Mouse (Mus musculus) midbrain, embryonic 12.5 days (tissue): ENCODE results near the gene Gm4792. TPM values are rescaled to one million over a fixed set of nuclear protein-coding genes. Genes with fewer than 3 reads are reported as not detected.

ENCODE experiments used
- ATAC-seq: fragments of 200-750 bp; cut with Nextera tagmentation; 2 replicates; pipeline ENCODE4 v1.8.0; 2017; ENCODE audit warnings: low read depth, moderate TSS enrichment, moderate library complexity; ENCODE audit not compliant: low FRiP score
- H3K27ac ChIP-seq: fragments of 300-500 bp; sonication (generic); replicated peaks from 2 replicates; pipeline ENCODE4 v1.5.1; 2016; ENCODE audit warnings: mild to moderate bottlenecking
- H3K27me3 ChIP-seq: fragments of 300-500 bp; sonication (generic); 2 replicates; pipeline ENCODE4 v1.6.1; 2016; ENCODE audit warnings: mild to moderate bottlenecking
- H3K36me3 ChIP-seq: fragments of 300-500 bp; sonication (generic); 2 replicates; pipeline ENCODE4 v1.6.1; 2016
- H3K4me1 ChIP-seq: fragments of 300-500 bp; sonication (generic); 2 replicates; pipeline ENCODE4 v1.6.1; 2016
- H3K4me2 ChIP-seq: fragments of 300-500 bp; sonication (generic); replicated peaks from 2 replicates; pipeline ENCODE4 v1.6.1; 2016; ENCODE audit warnings: mild to moderate bottlenecking, moderate library complexity
- H3K4me3 ChIP-seq: fragments of 300-500 bp; sonication (generic); 2 replicates; pipeline ENCODE4 v1.5.1; 2016; ENCODE audit warnings: mild to moderate bottlenecking
- H3K9ac ChIP-seq: fragments of 300-500 bp; sonication (generic); replicated peaks from 2 replicates; pipeline ENCODE4 v1.6.1; 2016; ENCODE audit warnings: mild to moderate bottlenecking, moderate library complexity
- H3K9me3 ChIP-seq: fragments of 300-500 bp; sonication (generic); 2 replicates; pipeline ENCODE4 v1.6.1; 2016; ENCODE audit warnings: mild to moderate bottlenecking
- WGBS: fragments of 180-500 bp; shearing (Covaris S2); methylation state at CpG from one replicate; pipeline ENCODE4 v1.1.7; 2016; 5-methylcytosine and 5-hydroxymethylcytosine counted together
- polyA plus RNA-seq: library from polyadenylated mRNA; unstranded; fragments of >200 nt; fragmentation: Nextera tagmentation; extraction: Ambion mirVana; gene quantifications from 2 replicates; pipeline ENCODE4 v1.2.1, GENCODE M21; 2016

Gm4792 gene
- polyA plus RNA-seq, result 0.48 TPM in 1 of 2 replicates, not detected in the other

GRCm38 (mm10) chr10:94298471-94298870 is at the start of gene Gm4792:
TSS of gene Gm4792 (minus strand) at chr10:94298703.
- H3K27ac ChIP-seq, result no peak within 1 kb of the TSS
- ATAC-seq, result no peak
- no peak within 1 kb of the TSS for H3K4me2 ChIP-seq
- H3K9me3 ChIP-seq, result no peaks in the 10 kb centered on the region
- no peaks in the 10 kb centered on the region for H3K36me3 ChIP-seq
- no peak within 1 kb of the TSS for H3K4me3 ChIP-seq
- H3K27me3 ChIP-seq, result no peaks in the 10 kb centered on the region
- peaks cover 22% of the 10 kb centered on the region for H3K4me1 ChIP-seq
- no peak within 1 kb of the TSS for H3K9ac ChIP-seq
- 68% methylated on average over 3 of the region's 3 CpGs for WGBS

GRCm38 (mm10) chr10:94347959-94348358 is 49.5 kb upstream of the Gm4792 start:
- Histone ChIP-seq H3K27me3 (no peaks in the 10 kb centered on the region), H3K9me3 (no peaks in the 10 kb centered on the region), H3K9ac (no peak overlapping the region), H3K27ac (no peak overlapping the region), H3K4me1 (peaks cover 7% of the 10 kb centered on the region; the same call in 1 of the 2 replicates), H3K4me3 (no peak overlapping the region), H3K4me2 (no peak overlapping the region), H3K36me3 (no peaks in the 10 kb centered on the region)
- ATAC-seq, result no peak
- 95% methylated on average over 10 of the region's 10 CpGs for WGBS

GRCm38 (mm10) chr10:94347296-94347695 is 48.8 kb upstream of the Gm4792 start:
- H3K9me3 ChIP-seq, result no peaks in the 10 kb centered on the region
- no peak overlapping the region for H3K4me2 ChIP-seq
- no peak overlapping the region for H3K27ac ChIP-seq
- no peaks in the 10 kb centered on the region for H3K27me3 ChIP-seq
- H3K9ac ChIP-seq, result no peak overlapping the region
- H3K4me3 ChIP-seq, result no peak overlapping the region
- no peaks in the 10 kb centered on the region for H3K36me3 ChIP-seq
- peaks cover 7% of the 10 kb centered on the region; the same call in 1 of the 2 replicates for H3K4me1 ChIP-seq
- 79% methylated on average over 10 of the region's 10 CpGs for WGBS
- no peak for ATAC-seq

DNA sequence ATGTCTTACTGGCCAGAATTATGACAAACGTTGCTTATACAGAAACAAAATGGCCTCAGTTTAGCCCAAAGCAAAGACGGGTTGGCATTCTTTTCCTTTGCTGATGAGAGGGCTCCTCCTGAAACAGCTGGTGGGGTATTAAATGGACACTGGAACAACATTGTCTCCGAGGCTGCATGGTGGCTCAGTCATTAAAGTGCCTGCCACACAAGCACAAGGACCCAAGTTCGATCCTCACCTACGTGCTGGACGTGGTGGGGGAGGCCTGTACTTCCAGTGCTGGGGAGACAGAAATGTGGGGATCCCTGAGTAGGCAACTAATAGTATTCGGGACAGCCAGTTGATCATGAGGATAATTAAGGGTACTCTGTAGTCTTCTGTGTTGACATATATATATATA is 48.1 kb upstream of the Gm4792 start:
- Histone ChIP-seq H3K9me3 (no peaks in the 10 kb centered on the region), H3K4me1 (peaks cover 7% of the 10 kb centered on the region; the same call in 1 of the 2 replicates), H3K27ac (no peak overlapping the region), H3K36me3 (no peaks in the 10 kb centered on the region), H3K4me2 (no peak overlapping the region), H3K4me3 (no peak overlapping the region), H3K9ac (no peak overlapping the region), H3K27me3 (no peaks in the 10 kb centered on the region)
- WGBS, result 95% methylated on average over 7 of the region's 7 CpGs
- no peak for ATAC-seq

GRCm38 (mm10) chr10:94345509-94346252 is 47.2 kb upstream of the Gm4792 start:
- Histone ChIP-seq H3K27me3 (no peaks in the 10 kb centered on the region), H3K4me3 (no peak overlapping the region), H3K36me3 (no peaks in the 10 kb centered on the region), H3K4me2 (no peak overlapping the region), H3K27ac (no peak overlapping the region), H3K9me3 (no peaks in the 10 kb centered on the region), H3K9ac (no peak overlapping the region), H3K4me1 (peaks cover 7% of the 10 kb centered on the region; the same call in 1 of the 2 replicates)
- ATAC-seq, result no peak
- 91% methylated on average over 7 of the region's 7 CpGs for whole genome bisulfite sequencing

GRCm38 (mm10) chr10:94344631-94345417 is 46.3 kb upstream of the Gm4792 start:
- Histone ChIP-seq H3K4me1 (no peaks in the 10 kb centered on the region), H3K27ac (no peak overlapping the region)

GRCm38 (mm10) chr10:94343581-94343980 is 45.1 kb upstream of the Gm4792 start:
- no peak overlapping the region for H3K4me2 ChIP-seq
- H3K36me3 ChIP-seq, result no peaks in the 10 kb centered on the region
- H3K27me3 ChIP-seq, result no peaks in the 10 kb centered on the region
- H3K9me3 ChIP-seq, result no peaks in the 10 kb centered on the region
- no peak overlapping the region for H3K4me3 ChIP-seq
- WGBS, result 87% methylated on average over 7 of the region's 7 CpGs
- H3K9ac ChIP-seq, result no peak overlapping the region
- H3K27ac ChIP-seq, result no peak overlapping the region
- no peaks in the 10 kb centered on the region for H3K4me1 ChIP-seq
- no peak for ATAC-seq

More at GRCm38 (mm10) chr10:94344631-94345417, 46.3 kb upstream of the Gm4792 start:
- 55% methylated on average over 22 of the region's 22 CpGs for WGBS
- Histone ChIP-seq H3K9ac (no peak overlapping the region), H3K4me2 (no peak overlapping the region), H3K9me3 (no peaks in the 10 kb centered on the region), H3K4me3 (no peak overlapping the region), H3K36me3 (no peaks in the 10 kb centered on the region), H3K27me3 (no peaks in the 10 kb centered on the region)
- ATAC-seq, result no peak

GRCm38 (mm10) chr10:94342256-94342655 is 43.8 kb upstream of the Gm4792 start:
- Histone ChIP-seq H3K27me3 (no peaks in the 10 kb centered on the region), H3K4me3 (no peak overlapping the region), H3K9me3 (no peaks in the 10 kb centered on the region), H3K4me1 (no peaks in the 10 kb centered on the region), H3K36me3 (no peaks in the 10 kb centered on the region), H3K4me2 (no peak overlapping the region), H3K9ac (no peak overlapping the region), H3K27ac (no peak overlapping the region)
- WGBS, result 75% methylated on average over 7 of the region's 7 CpGs
- ATAC-seq, result no peak

- H3K4me3 ChIP-seq, result no peak overlapping the region
- no peaks in the 10 kb centered on the region for H3K9me3 ChIP-seq
- H3K9ac ChIP-seq, result no peak overlapping the region
- no peaks in the 10 kb centered on the region for H3K36me3 ChIP-seq
- H3K27me3 ChIP-seq, result no peaks in the 10 kb centered on the region
- no peaks in the 10 kb centered on the region for H3K4me1 ChIP-seq
- 71% methylated on average over 17 of the region's 17 CpGs for WGBS
- 0 out of 2 replicates have a peak overlapping the region, but pooled peaks have one; percentile 4 for H3K4me2 ChIP-seq
- ATAC-seq, result no peak
- no peak overlapping the region for H3K27ac ChIP-seq
Measured at GRCm38 (mm10) chr10:94341501-94341900, 43.0 kb upstream of the Gm4792 start.

DNA sequence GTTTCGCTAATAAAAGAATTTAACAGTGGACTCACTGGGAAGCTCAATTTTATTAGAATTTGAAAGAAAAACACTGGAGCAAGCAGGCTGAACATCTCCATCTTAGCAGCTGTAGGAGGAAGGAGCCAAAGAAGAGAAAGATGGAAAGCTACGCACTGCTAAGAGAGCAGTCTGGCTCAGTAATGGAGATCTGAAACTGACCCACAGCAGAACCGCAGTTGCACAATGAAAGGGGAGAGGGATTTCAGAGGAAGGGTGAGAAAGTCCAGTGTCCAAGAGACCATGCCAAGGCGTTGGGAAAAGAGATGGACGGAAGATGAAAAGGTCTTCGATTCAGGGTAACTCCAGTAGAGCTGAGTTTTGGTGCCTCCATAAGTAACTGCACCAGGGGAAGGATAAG is 37.6 kb upstream of the Gm4792 start:
- Histone ChIP-seq H3K4me2 (no peak overlapping the region), H3K27me3 (no peaks in the 10 kb centered on the region), H3K4me3 (no peak overlapping the region), H3K9ac (no peak overlapping the region), H3K36me3 (no peaks in the 10 kb centered on the region), H3K9me3 (no peaks in the 10 kb centered on the region), H3K27ac (no peak overlapping the region), H3K4me1 (no peaks in the 10 kb centered on the region)
- WGBS, result 91% methylated on average over 6 of the region's 6 CpGs
- ATAC-seq, result no peak

DNA sequence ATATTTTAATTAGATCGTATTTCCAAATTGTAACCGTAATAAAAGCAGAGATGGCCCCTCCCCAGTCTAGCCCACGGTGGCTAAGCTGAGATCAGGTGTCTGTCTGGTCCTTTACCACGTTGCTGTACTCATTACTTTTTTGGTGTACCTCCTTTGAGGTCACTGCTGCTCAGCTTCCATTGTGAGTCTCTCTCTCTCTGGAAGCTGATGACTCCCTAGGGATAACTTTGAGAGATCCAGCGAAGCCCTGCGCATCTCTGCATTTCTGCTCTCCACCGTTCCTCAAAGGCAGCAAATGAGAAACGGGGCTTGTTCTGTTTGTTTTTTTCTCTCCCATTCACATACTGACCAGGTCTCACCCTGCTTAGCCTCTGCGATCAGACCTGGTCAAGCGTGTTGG is 36.5 kb upstream of the Gm4792 start:
- no peak overlapping the region for H3K27ac ChIP-seq
- H3K4me1 ChIP-seq, result peaks cover 3% of the 10 kb centered on the region
- no peak for ATAC-seq
- 77% methylated on average over 10 of the region's 10 CpGs for WGBS
- no peak overlapping the region for H3K4me2 ChIP-seq
- H3K9me3 ChIP-seq, result no peaks in the 10 kb centered on the region
- H3K4me3 ChIP-seq, result no peak overlapping the region
- no peaks in the 10 kb centered on the region for H3K36me3 ChIP-seq
- no peaks in the 10 kb centered on the region for H3K27me3 ChIP-seq
- H3K9ac ChIP-seq, result no peak overlapping the region

- H3K4me1 ChIP-seq, result peaks cover 8% of the 10 kb centered on the region
- no peaks in the 10 kb centered on the region for H3K9me3 ChIP-seq
- no peak overlapping the region for H3K27ac ChIP-seq
- H3K36me3 ChIP-seq, result no peaks in the 10 kb centered on the region
- H3K27me3 ChIP-seq, result no peaks in the 10 kb centered on the region
- 94% methylated on average over 8 of the region's 8 CpGs for WGBS
- no peak overlapping the region for H3K4me3 ChIP-seq
- no peak overlapping the region for H3K9ac ChIP-seq
- ATAC-seq, result no peak
- no peak overlapping the region for H3K4me2 ChIP-seq
Measured at GRCm38 (mm10) chr10:94333328-94333727, 34.8 kb upstream of the Gm4792 start.
